In the genomic region with DNA sequence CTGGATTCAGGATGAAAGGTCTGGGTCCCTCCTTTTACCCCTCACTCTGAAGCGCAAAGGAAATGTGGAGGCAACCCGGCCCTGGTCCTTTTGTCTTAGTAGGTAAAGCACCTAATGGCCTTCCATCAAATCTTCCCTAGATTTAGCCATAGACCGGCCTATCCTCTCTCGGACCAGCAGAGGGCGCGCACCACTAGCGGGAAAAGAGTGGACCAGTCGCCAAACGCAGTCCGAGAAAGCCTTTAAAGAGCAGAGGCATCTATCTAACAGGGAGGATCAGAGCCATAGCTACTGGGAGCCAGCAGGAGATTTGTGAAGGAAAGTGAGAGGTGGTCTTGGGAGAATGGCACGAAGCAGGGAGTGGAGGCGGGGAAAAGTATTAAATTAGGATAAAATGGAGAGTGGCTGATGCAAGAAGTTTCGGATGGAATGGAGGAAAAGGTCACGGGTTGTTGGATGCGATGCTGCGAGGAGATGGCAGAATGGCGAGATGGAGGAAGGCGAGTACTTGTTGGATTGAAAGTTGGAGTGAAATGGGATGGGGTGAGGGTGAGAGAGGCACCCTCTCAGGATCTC, we compare ENCODE assay signal across 8 mouse cellular contexts. TPM values are rescaled to one million over a fixed set of nuclear protein-coding genes. Genes with fewer than 3 reads are reported as not detected.
DNase-seq lines count a peak whose midpoint lies in the region; ATAC-seq and TF ChIP-seq lines count a peak whose summit lies in the region.
"Had no signal": no experiment of that assay in that cellular context is flagged by ENCODE, and none has a peak within 500 bp of the region (broad histone marks: within the 10 kb centered on the region; RNA-seq: fewer than 3 reads in every experiment).

No protein-coding gene starts in this region.

- ATAC-seq in Patski: peak; percentile 42

- no peak overlapping the region for H3K4me3 ChIP-seq in CH12.LX (replicated peaks in 1 of 3; ENCODE audit: low read depth in 2 of 3, low read length in 2 of 3, poor library complexity in 1 of 3)

- H3K27me3 ChIP-seq in CH12.LX (replicated peaks): peaks cover 44% of the 10 kb centered on the region
- peaks cover 67% of the 10 kb centered on the region for H3K27me3 ChIP-seq in Patski

- no peak overlapping the region for H3K4me2 ChIP-seq in CH12.LX (ENCODE audit: insufficient read depth, low read depth, poor library complexity, severe bottlenecking)

- POLR2A ChIA-PET in Patski (lab: Charles Lee): no interaction called here

- in situ Hi-C loops in CH12.LX (cut with MboI; ENCODE audit: low pct_ligation_motif_present, low pct_unique_long_range_greater_than_20kb, low sequenced_read_pairs) (no loop called here), Patski (cut with MboI; ENCODE audit: low pct_unique_long_range_greater_than_20kb) (no loop called here)

- no peak overlapping the region for H3K27ac ChIP-seq in CH12.LX (ENCODE audit: insufficient read depth, low read depth)

- TF ChIP-seq POLR2A in CH12.LX (IDR thresholded peaks at IDR 0.05; ENCODE audit: low read depth, low read length): no peak

- H3K36me3 ChIP-seq in CH12.LX (replicated peaks in 1 of 2; ENCODE audit: control insufficient read depth in 1 of 2, insufficient read depth in 1 of 2, low read length in 1 of 2): no peaks in the 10 kb centered on the region

- no peak for TF ChIP-seq EP300 in CH12.LX (IDR thresholded peaks at IDR 0.05; ENCODE audit: low read length)

- peaks cover 26% of the 10 kb centered on the region for H3K9me3 ChIP-seq in CH12.LX (replicated peaks; ENCODE audit: low read length)

- TF ChIP-seq RAD21 in CH12.LX (IDR thresholded peaks at IDR 0.05; ENCODE audit: low read depth, low read length): peak; percentile 91

- no peak overlapping the region for H3K9ac ChIP-seq in CH12.LX (ENCODE audit: insufficient read depth, low read depth)

- no peaks in the 10 kb centered on the region for H3K79me2 ChIP-seq in CH12.LX (replicated peaks; ENCODE audit: control insufficient read depth, extremely low read depth, insufficient read depth, poor library complexity, severe bottlenecking)

- CTCF ChIA-PET in Patski (lab: Charles Lee): interaction anchor here (1.9 kb wide), 1 partner anchor 13 kb away, joined by 5 read pairs; no protein-coding TSS in a partner anchor

- TF ChIP-seq CTCF in CH12.LX (conservative IDR thresholded peaks at IDR 0.05 in 1 of 2, IDR thresholded peaks at IDR 0.05 in 1 of 2; ENCODE audit: low read depth in 2 of 2, low read length in 2 of 2) (peak; percentile 56 to 94), Patski (IDR thresholded peaks at IDR 0.05) (no peak)

- DNase-seq in CH12.LX (ENCODE audit: extremely low read depth) (peak; percentile 75), Patski (ENCODE audit: low read depth, low spot score) (no peak)
- DNase-seq in cerebellum, postnatal 36 days: peak; percentile 81 to 82
- DNase-seq in heart, adult 8-10 months (ENCODE audit: low spot score): peak; percentile 59
- DNase-seq in kidney, postnatal 14 days: peak; percentile 69
- DNase-seq in lung, postnatal 4 days: peak; percentile 41 to 62
- peak; percentile 86 for DNase-seq in right cerebral cortex, postnatal 4 days

- dilution Hi-C loops in CH12.LX (cut with MboI; ENCODE audit: extremely low pct_ligation_motif_present, extremely low pct_unique_long_range_greater_than_20kb, low sequenced_read_pairs): no loop called here

- peaks cover 2 to 5% of the 10 kb centered on the region in 2 experiments; a peak in 2 of 4 replicates for H3K4me1 ChIP-seq in CH12.LX (ENCODE audit: control insufficient read depth in 1 of 2, insufficient read depth in 2 of 2)

TF ChIP-seq in CH12.LX, 34 proteins besides CTCF, POLR2A, EP300 and RAD21:
- no peak for TF ChIP-seq RCOR1 (conservative IDR thresholded peaks at IDR 0.05; ENCODE audit: low read depth, low read length)
- no peak for TF ChIP-seq IRF4 (IDR thresholded peaks at IDR 0.05; ENCODE audit: low read depth, low read length)
- no peak for TF ChIP-seq MYC (IDR thresholded peaks at IDR 0.05; ENCODE audit: low read depth, low read length)
- TF ChIP-seq SMC3 (IDR thresholded peaks at IDR 0.05; ENCODE audit: low read depth, low read length): peak; percentile 87

RNA-seq across cellular contexts. Expression of a gene that starts 4.3 kb away (rescaled TPM):
- total RNA-seq in CH12.LX (2012; rRNA removed): not detected in 2 replicates
- total RNA-seq in CH12.LX (2014; rRNA removed): not detected in 2 replicates
- not detected in 2 replicates for polyA plus RNA-seq in CH12.LX (2012; ENCODE audit: insufficient read length, low read depth)
- not detected for polyA plus RNA-seq in Patski (2021)
- total RNA-seq in heart, adult 8-10 months (2022): not detected
- total RNA-seq: layer of hippocampus, adult 18-20 months had no signal

RNA-seq across cellular contexts. Expression of a gene that starts 12.1 kb away (rescaled TPM):
- total RNA-seq in CH12.LX (2012; rRNA removed) (0.55 TPM in 1 of 2 replicates, not detected in the other), CH12.LX (2014; rRNA removed) (not detected in 2 replicates)
- polyA plus RNA-seq in CH12.LX (2012; ENCODE audit: insufficient read length, low read depth) (0.30 and 0.78 TPM in 2 replicates), Patski (2021) (not detected)
- not detected for total RNA-seq in heart, adult 8-10 months (2022)

RNA-seq across cellular contexts. Expression of a gene that starts 26.1 kb away (rescaled TPM):
- total RNA-seq in CH12.LX (2012; rRNA removed) (0.04 TPM in 1 of 2 replicates, not detected in the other), CH12.LX (2014; rRNA removed) (not detected in 2 replicates)
- polyA plus RNA-seq in CH12.LX (2012; ENCODE audit: insufficient read length, low read depth) (0.23 and 0.24 TPM in 2 replicates), Patski (2021) (not detected)
- under 1 TPM in 1 of 4 experiments, not detected in 3; 0.09 TPM for total RNA-seq in heart, adult 8-10 months (2022)

RNA-seq across cellular contexts. Expression of a gene that starts 54.5 kb away (rescaled TPM):
- total RNA-seq in CH12.LX (2012; rRNA removed) (not detected in 2 replicates), CH12.LX (2014; rRNA removed) (0.04 TPM in 1 of 2 replicates, not detected in the other)
- polyA plus RNA-seq in CH12.LX (2012; ENCODE audit: insufficient read length, low read depth) (not detected in 2 replicates), Patski (2021) (not detected)
- total RNA-seq in heart, adult 8-10 months (2022): not detected
